Mouse (Mus musculus) adrenal gland, adult 2 months (tissue): ENCODE measurements around the gene Cenpx. TPM values are rescaled to one million over a fixed set of nuclear protein-coding genes. Genes with fewer than 3 reads are reported as not detected.

Experiments used
- DNase-seq: peaks from one replicate; pipeline ENCODE4 v3.0.0; 2021
- polyA plus RNA-seq: library from polyadenylated mRNA; depleted of rRNA; stranded (reverse); fragments of >200 nt; gene quantifications from 2 replicates; pipeline ENCODE4 v1.2.3, GENCODE M21; 2012; rRNA removed
- total RNA-seq, 2 experiments: library from RNA; stranded (reverse); gene quantifications; 2 replicates each; pipeline ENCODE4 v1.2.3; 2021

Gene Cenpx
- total and polyA plus RNA-seq, 3 experiments: 54.0 to 86.0 (median 63.5) TPM

DNA sequence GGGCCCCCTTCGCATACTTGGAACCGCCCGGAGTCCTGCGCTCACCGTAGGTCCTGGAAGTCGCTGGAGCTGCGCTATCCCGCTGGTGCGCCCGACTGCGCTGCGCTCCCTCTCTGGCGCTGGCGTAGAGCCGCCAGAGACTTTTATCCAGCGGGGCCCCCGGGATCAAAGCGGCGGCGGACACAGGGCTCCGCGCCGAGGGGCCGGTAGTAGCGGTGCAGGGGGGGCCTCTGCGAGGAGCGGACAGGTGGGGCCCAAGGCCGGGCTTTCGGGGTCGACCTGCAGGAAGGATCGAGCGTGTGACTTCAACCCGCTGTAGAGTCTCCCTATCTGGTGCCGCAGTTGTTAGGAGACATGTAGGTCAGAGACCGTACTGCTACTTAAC lies 52.5 kb downstream of the Cenpx start, which contains the start of gene Notum:
Notum (minus strand) TSS at position 100 of the 385 bp plus-strand sequence.
- DNase-seq: no peak

Other genes with a start within 250 kb of the Cenpx start
- 10 to 100 TPM; 21.4 to 27.2 TPM for gene Arl16, start 246.1 kb downstream of the Cenpx start, total RNA-seq
- gene Arl16, start 246.1 kb downstream of the Cenpx start, polyA plus RNA-seq: 23.2 and 27.2 TPM in 2 replicates
- 100 to 1,000 TPM; 107 to 146 TPM for gene Mrpl12, start 229.1 kb downstream of the Cenpx start, total RNA-seq
- gene Mrpl12, start 229.1 kb downstream of the Cenpx start, polyA plus RNA-seq: 163 and 185 TPM in 2 replicates
- 100 to 1,000 TPM; 103 to 116 TPM for gene Slc25a10, start 221.9 kb downstream of the Cenpx start, total RNA-seq
- 400 and 531 TPM in 2 replicates for gene Slc25a10, start 221.9 kb downstream of the Cenpx start, polyA plus RNA-seq
- 1 to 10 TPM; 1.5 to 1.7 TPM for gene Gcgr, start 183.0 kb downstream of the Cenpx start, total RNA-seq
- gene Gcgr, start 183.0 kb downstream of the Cenpx start, polyA plus RNA-seq: 2.1 and 2.5 TPM in 2 replicates
- gene Mcrip1, start 164.0 kb downstream of the Cenpx start, total RNA-seq: 10 to 100 TPM; 56.9 to 65.8 TPM
- 136 and 157 TPM in 2 replicates for gene Mcrip1, start 164.0 kb downstream of the Cenpx start, polyA plus RNA-seq
- under 1 TPM; 0.40 to 0.79 TPM for gene Ppp1r27, start 162.6 kb downstream of the Cenpx start, total RNA-seq
- gene Ppp1r27, start 162.6 kb downstream of the Cenpx start, polyA plus RNA-seq: 0.83 and 1.2 TPM in 2 replicates
- gene P4hb, start 140.5 kb downstream of the Cenpx start, total RNA-seq: 100 to 1,000 TPM; 462 to 524 TPM
- gene P4hb, start 140.5 kb downstream of the Cenpx start, polyA plus RNA-seq: 108 and 126 TPM in 2 replicates
- 100 to 1,000 TPM; 355 to 386 TPM for gene Arhgdia, start 132.1 kb downstream of the Cenpx start, total RNA-seq
- 712 and 786 TPM in 2 replicates for gene Arhgdia, start 132.1 kb downstream of the Cenpx start, polyA plus RNA-seq
- gene Alyref, start 115.4 kb downstream of the Cenpx start, total RNA-seq: 10 to 100 TPM; 85.5 to 97.9 TPM
- 10.3 and 12.6 TPM in 2 replicates for gene Alyref, start 115.4 kb downstream of the Cenpx start, polyA plus RNA-seq
- 10 to 100 TPM; 82.8 to 85.9 TPM for gene Anapc11, start 115.3 kb downstream of the Cenpx start, total RNA-seq
- gene Anapc11, start 115.3 kb downstream of the Cenpx start, polyA plus RNA-seq: 183 and 187 TPM in 2 replicates
- under 1 TPM; 0.61 to 0.62 TPM for gene Npb, start 105.3 kb downstream of the Cenpx start, total RNA-seq
- 1.6 and 2.3 TPM in 2 replicates for gene Npb, start 105.3 kb downstream of the Cenpx start, polyA plus RNA-seq
- 100 to 1,000 TPM; 201 to 344 TPM for gene Pcyt2, start 95.8 kb downstream of the Cenpx start, total RNA-seq
- 460 and 610 TPM in 2 replicates for gene Pcyt2, start 95.8 kb downstream of the Cenpx start, polyA plus RNA-seq
- 10 to 100 TPM; 54.2 to 69.5 TPM for gene Sirt7, start 88.5 kb downstream of the Cenpx start, total RNA-seq
- 109 and 128 TPM in 2 replicates for gene Sirt7, start 88.5 kb downstream of the Cenpx start, polyA plus RNA-seq
- gene Mafg, start 80.1 kb downstream of the Cenpx start, total RNA-seq: 10 to 100 TPM; 48.1 to 60.7 TPM
- 54.3 and 66.9 TPM in 2 replicates for gene Mafg, start 80.1 kb downstream of the Cenpx start, polyA plus RNA-seq
- 1 to 10 TPM; 1.0 to 1.9 TPM for gene Pycr1, start 70.0 kb downstream of the Cenpx start, total RNA-seq
- 3.5 and 3.6 TPM in 2 replicates for gene Pycr1, start 70.0 kb downstream of the Cenpx start, polyA plus RNA-seq
- gene Myadml2, start 65.6 kb downstream of the Cenpx start, total RNA-seq: 1 to 10 TPM in 1 of 2 experiments, not detected in 1; 1.0 TPM
- 0.11 and 0.59 TPM in 2 replicates for gene Myadml2, start 65.6 kb downstream of the Cenpx start, polyA plus RNA-seq
- gene Notum, start 52.6 kb downstream of the Cenpx start, total RNA-seq: 1 to 10 TPM; 2.8 to 8.1 TPM
- gene Notum, start 52.6 kb downstream of the Cenpx start, polyA plus RNA-seq: 7.4 and 9.3 TPM in 2 replicates
- gene Aspscr1, start 40.8 kb downstream of the Cenpx start, total RNA-seq: 10 to 100 TPM; 74.9 to 84.1 TPM
- 124 and 125 TPM in 2 replicates for gene Aspscr1, start 40.8 kb downstream of the Cenpx start, polyA plus RNA-seq
- 10 to 100 TPM; 21.9 to 25.3 TPM for gene Lrrc45, start 187 bp upstream of the Cenpx start, total RNA-seq
- gene Lrrc45, start 187 bp upstream of the Cenpx start, polyA plus RNA-seq: 34.2 and 40.1 TPM in 2 replicates
- gene Rac3, start 7.7 kb upstream of the Cenpx start, total RNA-seq: 10 to 100 TPM; 13.7 to 15.9 TPM
- gene Rac3, start 7.7 kb upstream of the Cenpx start, polyA plus RNA-seq: 21.1 and 25.6 TPM in 2 replicates
- gene Dcxr, start 13.5 kb upstream of the Cenpx start, total RNA-seq: 100 to 1,000 TPM in 1 of 2 experiments, 10 to 100 TPM in 1; 41.4 to 122 TPM
- 136 and 150 TPM in 2 replicates for gene Dcxr, start 13.5 kb upstream of the Cenpx start, polyA plus RNA-seq
- gene Cbr2, start 18.4 kb upstream of the Cenpx start, total RNA-seq: 10 to 100 TPM in 1 of 2 experiments, 1 to 10 TPM in 1; 8.3 to 10.6 TPM
- gene Cbr2, start 18.4 kb upstream of the Cenpx start, polyA plus RNA-seq: 52.6 and 54.2 TPM in 2 replicates
- gene Hmga1b, start 49.1 kb upstream of the Cenpx start, total RNA-seq: 10 to 100 TPM in 1 of 2 experiments, 1 to 10 TPM in 1; 5.5 to 12.3 TPM
- gene Hmga1b, start 49.1 kb upstream of the Cenpx start, polyA plus RNA-seq: 2.8 and 6.6 TPM in 2 replicates
- 10 to 100 TPM; 18.3 to 20.9 TPM for gene Rfng, start 70.5 kb upstream of the Cenpx start, total RNA-seq
- gene Rfng, start 70.5 kb upstream of the Cenpx start, polyA plus RNA-seq: 91.6 and 95.4 TPM in 2 replicates
- gene Gps1, start 70.5 kb upstream of the Cenpx start, total RNA-seq: 100 to 1,000 TPM; 113 to 141 TPM
- gene Gps1, start 70.5 kb upstream of the Cenpx start, polyA plus RNA-seq: 161 and 178 TPM in 2 replicates
- 10 to 100 TPM; 56.0 to 62.0 TPM for gene Dus1l, start 82.7 kb upstream of the Cenpx start, total RNA-seq
- gene Dus1l, start 82.7 kb upstream of the Cenpx start, polyA plus RNA-seq: 43.8 and 53.7 TPM in 2 replicates
- gene Fasn, start 110.8 kb upstream of the Cenpx start, total RNA-seq: 1,000 to 10,000 TPM in 1 of 2 experiments, 100 to 1,000 TPM in 1; 505 to 2,290 TPM
- gene Fasn, start 110.8 kb upstream of the Cenpx start, polyA plus RNA-seq: 7,384 and 9,917 TPM in 2 replicates
- gene Ccdc57, start 219.1 kb upstream of the Cenpx start, total RNA-seq: 10 to 100 TPM in 1 of 2 experiments, 1 to 10 TPM in 1; 8.4 to 20.4 TPM
- 2.7 and 3.5 TPM in 2 replicates for gene Ccdc57, start 219.1 kb upstream of the Cenpx start, polyA plus RNA-seq
- gene Slc16a3, start 234.7 kb upstream of the Cenpx start, total RNA-seq: 1 to 10 TPM; 1.2 to 1.3 TPM
- 1.4 and 2.5 TPM in 2 replicates for gene Slc16a3, start 234.7 kb upstream of the Cenpx start, polyA plus RNA-seq